Mouse (Mus musculus) frontal cortex, postnatal 10 days (tissue): ENCODE measurements around the gene Itga3.
A peak's percentile ranks its signal among the peaks of the same experiment; 100 is the strongest.

Experiments used
- DNase-seq, 2 experiments: peaks; one replicate each; pipeline ENCODE4 v3.0.0; 2022; ENCODE audit warnings: low spot score in 2 of 2, mixed read lengths in 1 of 2

The Itga3 gene

GRCm38 (mm10) chr11:95004937-95005198 lies 71.7 kb downstream of the Itga3 start:
- DNase-seq, result no peak

GRCm38 (mm10) chr11:95004136-95004936 lies 72.3 kb downstream of the Itga3 start:
- DNase-seq, result no peak

GRCm38 (mm10) chr11:95002705-95003104 lies 73.9 kb downstream of the Itga3 start:
- DNase-seq, result no peak

- DNase-seq, result no peak
Observed at GRCm38 (mm10) chr11:95001584-95002347, 74.8 kb downstream of the Itga3 start.

GRCm38 (mm10) chr11:95001058-95001457 lies 75.5 kb downstream of the Itga3 start:
- DNase-seq, result peak in 1 of 2 experiments; percentile 70

GRCm38 (mm10) chr11:95000548-95000947 lies 76.1 kb downstream of the Itga3 start:
- DNase-seq, result peak in 1 of 2 experiments; percentile 21

GRCm38 (mm10) chr11:95000128-95000527 lies 76.5 kb downstream of the Itga3 start:
- DNase-seq, result no peak

GRCm38 (mm10) chr11:94998041-94998531 lies 78.5 kb downstream of the Itga3 start:
- peak in 1 of 2 experiments; percentile 39 for DNase-seq

GRCm38 (mm10) chr11:94997596-94997995 lies 79.0 kb downstream of the Itga3 start:
- no peak for DNase-seq

GRCm38 (mm10) chr11:94996984-94997383 lies 79.6 kb downstream of the Itga3 start:
- DNase-seq, result no peak

- DNase-seq, result no peak
Observed at GRCm38 (mm10) chr11:94996101-94996500, 80.5 kb downstream of the Itga3 start.

- DNase-seq, result no peak
Observed at GRCm38 (mm10) chr11:94994947-94995772, 81.4 kb downstream of the Itga3 start.
